Mouse (Mus musculus) left cerebral cortex, postnatal 25 days (tissue): Measurements from ENCODE around the gene Trip10. TPM values are rescaled to one million over a fixed set of nuclear protein-coding genes. Genes with fewer than 3 reads are reported as not detected.

Source experiments
- DNase-seq, 2 experiments: peaks; one replicate each; pipeline ENCODE4 v3.0.0; 2022; ENCODE audit warnings: low spot score in 2 of 2, mixed read lengths in 1 of 2
- intact Hi-C: fragments of 180-260 bp; cut with DNase I; formaldehyde crosslinking; loops from one replicate; pipeline ENCODE4 v1.15.1; 2025
- total RNA-seq, 2 experiments: library from RNA; stranded (reverse); gene quantifications; 2 replicates each; pipeline ENCODE4 v1.2.3; 2021

Gene Trip10
- total RNA-seq, 2 experiments from 2014 or later: 6.5 to 7.3 TPM

DNA sequence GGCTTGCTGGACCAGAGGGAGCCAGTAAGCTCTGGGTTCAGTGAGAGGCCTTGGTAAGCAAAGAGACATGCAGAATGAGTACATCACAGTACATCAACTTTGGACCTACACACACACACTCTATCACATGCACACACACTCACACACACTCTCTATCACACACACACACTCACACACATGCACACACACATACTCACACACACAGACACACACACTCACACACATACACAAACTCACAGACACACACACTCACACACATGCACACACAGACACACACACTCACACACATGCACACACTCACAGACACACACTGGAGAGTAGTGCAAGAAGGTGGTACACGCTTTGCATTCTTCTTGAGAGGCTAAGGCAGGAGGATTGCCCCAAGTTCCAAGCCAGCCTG is 17.1 kb upstream of the Trip10 start:
- intact Hi-C loops: no loop called here

DNA sequence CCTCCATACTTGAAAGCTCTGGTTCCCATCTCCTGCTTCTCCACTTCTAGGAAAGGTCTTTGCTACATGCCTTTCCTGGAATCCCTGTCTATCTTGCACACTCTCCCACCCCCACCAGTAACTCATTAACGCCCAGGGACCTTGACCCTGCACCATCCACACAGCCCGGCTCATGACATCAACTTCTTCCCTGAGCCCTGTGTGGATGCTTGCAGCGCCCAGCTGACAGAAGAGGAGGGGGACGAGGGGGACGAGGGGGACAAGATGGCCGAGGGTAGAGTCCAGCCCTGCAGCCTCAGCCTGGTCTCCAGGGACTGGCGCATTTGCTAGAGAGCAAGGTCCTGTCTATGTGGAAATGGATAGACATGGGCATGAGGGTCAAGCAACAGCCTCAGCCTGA is 16.2 kb upstream of the Trip10 start:
- DNase-seq: no peak
- intact Hi-C loops: no loop called here

More for the DNA sequence above, 17.1 kb upstream of the Trip10 start:
- DNase-seq: no peak

DNA sequence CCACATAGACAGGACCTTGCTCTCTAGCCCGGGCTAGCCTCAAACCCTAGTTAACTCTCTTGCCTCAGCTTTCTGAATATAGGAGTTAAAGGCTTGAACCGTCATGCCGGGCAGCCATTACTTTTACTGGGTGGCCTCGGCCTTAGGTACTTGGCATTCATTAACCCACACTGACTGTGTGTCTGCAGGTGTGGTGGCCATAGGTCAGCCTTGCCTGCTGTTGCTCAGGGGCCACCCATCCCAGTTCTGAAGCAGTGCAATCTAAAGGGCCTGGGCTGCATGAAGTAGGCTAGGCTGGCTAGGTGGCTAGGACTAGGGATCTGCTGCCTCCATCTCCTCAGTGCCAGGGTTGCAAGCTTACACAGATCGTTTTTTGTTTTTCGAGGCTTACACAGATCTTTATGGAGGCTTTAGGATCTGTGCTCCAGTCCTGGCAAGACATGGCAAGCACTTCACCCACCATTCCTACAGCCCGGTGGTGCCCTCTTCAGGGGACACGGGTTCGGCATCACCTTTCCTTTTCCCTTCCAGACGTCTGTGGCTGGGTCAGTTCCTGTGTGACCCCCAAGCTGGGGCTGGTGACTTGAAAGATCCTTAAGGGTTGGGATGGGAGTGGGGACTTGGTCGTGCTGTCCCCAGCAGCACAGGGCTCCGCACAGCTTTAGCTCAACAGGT is 14.9 kb upstream of the Trip10 start:
- DNase-seq: no peak
- intact Hi-C loops: no loop called here

DNA sequence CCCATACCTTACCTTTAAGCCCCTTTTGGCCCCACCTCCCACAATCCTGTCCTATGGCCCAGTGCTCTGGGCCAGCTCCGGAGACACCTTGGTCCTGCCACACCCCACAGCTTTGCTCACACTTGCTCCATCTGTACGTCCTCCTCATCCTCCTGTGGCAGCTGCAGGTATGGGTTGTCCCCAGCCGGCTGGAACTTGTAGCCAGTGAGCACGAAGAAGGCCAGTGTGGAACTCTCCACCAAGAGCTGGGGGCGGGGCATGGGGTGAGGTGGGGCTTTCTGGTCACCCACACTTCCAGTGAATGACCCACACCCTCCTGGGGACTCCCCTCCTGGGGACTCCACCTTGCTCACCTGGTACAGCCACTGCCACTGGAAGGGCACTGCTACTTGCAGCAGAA is 13.5 kb upstream of the Trip10 start:
- intact Hi-C loops: no loop called here
- no peak for DNase-seq

- intact Hi-C loops: no loop called here
- DNase-seq: no peak
Observed at GRCm38 (mm10) chr17:57237181-57237580, 12.1 kb upstream of the Trip10 start.

- DNase-seq: no peak
- intact Hi-C loops: loop anchor here (2.0 kb wide), 1 partner anchor 23 kb away; no protein-coding TSS in a partner anchor
Observed at GRCm38 (mm10) chr17:57243650-57244370, 5.4 kb upstream of the Trip10 start.

DNA sequence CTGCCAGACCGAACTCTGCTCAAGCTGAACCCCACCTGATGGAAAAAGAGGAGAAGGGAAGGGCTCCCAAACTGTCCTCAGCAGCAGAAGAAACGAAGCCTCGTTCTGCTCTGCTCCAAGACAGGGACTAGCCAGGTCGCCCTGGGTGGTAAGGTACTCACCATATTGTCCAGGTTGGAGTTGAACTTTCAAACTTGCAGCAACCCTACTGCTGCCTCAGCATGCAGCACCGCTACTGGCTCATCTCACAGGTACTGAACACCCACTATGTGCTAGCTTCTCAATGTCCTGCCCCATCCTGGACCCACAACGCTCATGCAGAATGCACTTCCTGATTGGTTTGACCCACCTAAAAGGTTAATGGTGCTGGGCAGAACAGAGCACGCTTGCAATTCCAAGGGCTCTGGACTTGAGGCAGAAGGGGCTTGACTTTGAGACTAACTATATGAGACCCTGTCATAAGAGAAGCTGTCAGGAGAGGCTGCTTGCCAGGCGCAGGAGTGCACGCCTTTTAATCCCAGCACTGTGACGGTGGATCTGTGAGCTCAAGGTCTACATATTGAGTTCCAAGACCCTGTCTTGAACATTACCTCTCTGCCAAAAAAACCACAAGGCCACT is 3.8 kb upstream of the Trip10 start:
- no peak for DNase-seq
- intact Hi-C loops: loop anchor here (2.0 kb wide), 1 partner anchor 25 kb away; no protein-coding TSS in a partner anchor

DNA sequence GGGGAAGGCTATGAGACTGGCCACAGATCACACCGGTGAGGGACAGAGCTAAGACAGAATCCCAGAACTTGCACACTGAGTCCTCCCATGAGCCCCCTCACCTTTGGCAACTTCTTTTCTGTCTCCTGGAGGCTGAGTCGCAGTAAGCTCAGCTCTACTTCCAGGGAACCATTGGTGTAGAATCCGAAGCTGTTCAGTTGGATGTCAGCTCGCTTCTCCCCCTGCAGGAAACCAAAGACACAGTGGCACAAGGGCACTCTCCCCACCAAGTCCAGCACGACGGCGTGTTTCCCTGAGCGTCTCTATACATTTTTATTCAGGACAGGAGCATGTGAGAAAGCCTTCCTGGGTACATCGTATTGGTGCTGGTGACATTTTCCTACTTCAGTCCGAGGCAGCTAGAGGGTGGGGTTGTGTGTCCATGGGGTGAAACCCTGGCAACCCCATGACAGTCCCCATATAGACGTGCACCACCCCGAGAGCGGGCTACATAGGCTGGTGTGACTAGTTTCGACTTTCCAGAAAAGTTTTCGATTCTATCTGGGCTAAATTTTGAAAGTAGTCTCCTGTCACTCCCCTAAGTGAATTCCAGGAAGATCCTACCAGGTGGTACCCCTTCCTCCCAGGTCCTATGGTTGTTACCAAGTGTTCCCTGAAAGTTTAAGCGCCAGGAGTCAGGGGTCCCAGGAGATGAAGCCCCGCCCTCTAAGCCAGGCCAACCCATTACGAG is 2.4 kb upstream of the Trip10 start:
- DNase-seq: no peak
- intact Hi-C loops: loop anchor here (1.0 kb wide), 1 partner anchor 257 kb away; the partner anchor contains the start of gene Clpp

- peak; percentile 96 to 100 for DNase-seq
- intact Hi-C loops: loop anchor here (1.0 kb wide), 3 partner anchors 30 to 257 kb away; partner anchors contain the start of gene Clpp
Observed at GRCm38 (mm10) chr17:57247393-57248200, 1.7 kb upstream of the Trip10 start.

DNA sequence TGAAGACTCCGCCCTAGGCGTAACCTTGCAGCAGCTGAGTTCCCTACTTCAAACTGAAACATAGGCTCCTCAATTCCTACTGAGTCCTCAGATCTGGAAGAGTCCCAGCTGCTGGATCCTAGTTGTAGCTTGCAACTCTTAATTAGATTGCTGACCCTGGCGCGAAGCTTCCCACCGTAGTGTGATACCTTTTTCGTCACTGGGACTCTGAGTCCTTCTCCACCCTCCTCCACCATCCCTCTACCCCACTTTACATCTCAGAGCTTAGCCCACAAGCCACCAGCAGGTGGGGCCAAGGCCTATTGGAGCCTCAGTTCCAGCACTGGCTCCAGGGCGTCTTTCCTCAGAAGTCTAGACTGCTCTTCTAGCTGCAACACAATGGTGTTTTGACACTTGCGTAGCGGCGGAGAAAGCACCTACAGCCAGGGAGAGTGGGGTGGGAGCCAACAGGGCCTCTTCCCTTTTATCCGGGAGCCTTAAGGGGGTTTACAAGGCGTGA is 1.0 kb upstream of the Trip10 start, which contains the start of gene Gpr108:
Gene Gpr108 (minus strand): TSS at position 246 of the 499 bp plus-strand sequence.
- intact Hi-C loops: loop anchor here (1.0 kb wide), 2 partner anchors 29 to 87 kb away; no protein-coding TSS in a partner anchor
- peak; percentile 85 to 94 for DNase-seq

DNA sequence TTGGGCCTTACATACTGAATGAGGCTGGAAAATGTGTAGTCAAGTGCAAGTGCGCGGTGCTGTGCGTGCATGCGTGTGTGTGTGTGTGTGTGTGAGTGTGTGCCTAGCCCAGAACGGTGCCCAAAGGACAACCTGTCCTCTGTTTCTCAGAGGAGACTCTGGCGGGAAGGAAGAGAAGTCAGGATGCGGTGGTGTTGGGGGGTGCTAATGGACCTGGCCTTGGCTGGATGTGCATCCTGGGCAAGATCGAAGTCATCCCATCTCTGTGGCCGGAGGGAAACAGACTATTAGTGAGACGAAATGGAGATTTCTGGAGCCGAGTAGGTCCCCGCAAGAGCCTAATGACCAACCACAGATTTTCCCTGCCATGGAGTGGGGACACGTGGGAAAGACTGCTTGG is 484 bp upstream of the Trip10 start:
- intact Hi-C loops: loop anchor here (1.0 kb wide), 2 partner anchors 29 to 87 kb away; no protein-coding TSS in a partner anchor
- peak in 1 of 2 experiments; percentile 11 for DNase-seq

- intact Hi-C loops: no loop called here
Observed at GRCm38 (mm10) chr17:57250461-57251160, 1.4 kb downstream of the Trip10 start.

DNA sequence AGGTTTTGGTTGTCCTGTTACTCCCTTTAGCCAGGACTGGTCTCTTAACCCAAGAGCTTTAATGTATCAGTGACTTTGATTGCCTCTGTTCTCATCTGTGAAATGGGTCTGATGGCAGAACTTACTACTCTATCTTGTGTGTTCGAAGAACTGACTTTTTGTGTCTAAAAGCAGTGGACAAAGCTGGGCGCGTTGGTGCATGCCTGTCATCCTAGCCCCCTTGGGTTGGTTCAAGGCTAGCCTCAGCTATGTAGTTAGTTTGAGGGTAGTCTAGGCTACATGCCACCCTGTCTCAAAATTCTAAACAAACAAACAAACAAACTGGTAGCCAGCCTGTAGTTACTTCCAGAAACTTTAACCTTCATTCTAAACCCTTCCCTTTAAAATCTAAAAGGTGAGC is 2.2 kb downstream of the Trip10 start:
- intact Hi-C loops: no loop called here
- no peak for DNase-seq

More at GRCm38 (mm10) chr17:57250461-57251160, 1.4 kb downstream of the Trip10 start:
- DNase-seq: peak in 1 of 2 experiments; percentile 43

- intact Hi-C loops: no loop called here
- no peak for DNase-seq
Observed at GRCm38 (mm10) chr17:57253306-57253705, 4.1 kb downstream of the Trip10 start.

- intact Hi-C loops: no loop called here
- no peak for DNase-seq
Observed at GRCm38 (mm10) chr17:57255354-57255753, 6.1 kb downstream of the Trip10 start.

DNA sequence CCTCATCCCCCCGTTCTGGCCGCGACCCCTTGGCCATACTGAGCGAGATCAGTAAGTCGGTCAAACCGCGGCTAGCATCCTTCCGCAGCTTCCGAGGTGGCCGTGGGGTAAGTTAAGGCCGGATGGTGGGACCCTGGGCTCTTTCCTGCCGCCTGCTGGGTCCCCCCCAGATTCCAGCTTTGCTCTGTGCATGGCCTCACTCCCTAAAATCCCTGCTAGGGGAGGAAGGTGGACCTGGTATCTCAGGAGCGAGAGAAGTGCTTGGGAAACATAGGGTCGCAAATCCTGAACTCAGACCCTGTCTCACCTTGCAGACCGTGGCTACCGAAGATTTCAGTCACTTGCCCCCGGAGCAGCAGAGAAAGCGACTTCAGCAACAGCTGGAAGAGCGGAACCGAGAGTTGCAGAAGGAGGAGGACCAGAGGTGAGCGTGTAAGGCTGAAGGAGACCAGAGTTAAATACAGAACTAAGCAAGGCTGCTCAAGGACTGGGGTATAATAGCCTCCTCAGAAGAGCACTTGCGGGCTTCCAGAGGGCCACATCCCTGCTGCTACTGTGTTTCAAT is 7.7 kb downstream of the Trip10 start:
- DNase-seq: no peak
- intact Hi-C loops: no loop called here

DNA sequence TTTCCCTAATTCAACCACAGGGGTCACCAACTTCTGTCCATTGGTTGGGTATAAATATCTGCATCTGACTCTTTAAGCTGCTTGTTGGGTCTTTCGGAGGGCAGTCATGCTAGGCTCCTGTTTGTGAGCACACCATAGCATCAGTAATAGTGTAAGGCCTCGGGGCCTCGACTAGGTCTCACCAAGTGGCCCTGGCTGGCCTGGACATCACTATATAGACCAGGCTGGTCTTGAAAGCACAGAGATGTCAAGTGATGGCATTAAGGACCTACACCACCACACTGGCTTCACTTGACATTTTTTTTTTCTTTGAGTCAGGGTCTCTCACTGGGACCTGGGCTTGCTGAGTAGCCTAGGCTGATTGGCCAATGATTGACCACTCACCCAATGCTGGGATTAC is 8.9 kb downstream of the Trip10 start:
- no peak for DNase-seq
- intact Hi-C loops: no loop called here

GRCm38 (mm10) chr17:57259742-57260141 is 10.5 kb downstream of the Trip10 start:
- peak; percentile 29 to 45 for DNase-seq
- intact Hi-C loops: no loop called here
